Mouse (Mus musculus) midbrain, embryonic 15.5 days (tissue): ENCODE data around the gene Nek8. TPM values are rescaled to one million over a fixed set of nuclear protein-coding genes. Genes with fewer than 3 reads are reported as not detected.
"Not testable (repeated sequence)": the region's sequence is repeated elsewhere in the genome, so short reads cannot be mapped to it uniquely, and the experiment has no call there.

Experiments
- ATAC-seq: fragments of 200-750 bp; cut with Nextera tagmentation; replicated peaks from 2 replicates; pipeline ENCODE4 v1.8.0; 2017; ENCODE audit warnings: moderate TSS enrichment
- H3K27ac ChIP-seq: fragments of 300-500 bp; sonication (generic); 2 replicates; pipeline ENCODE4 v1.5.1; 2015; ENCODE audit warnings: mild to moderate bottlenecking, inconsistent platforms
- H3K27me3 ChIP-seq: fragments of 300-500 bp; sonication (generic); replicated peaks from 2 replicates; pipeline ENCODE4 v1.6.1; 2015; ENCODE audit warnings: inconsistent platforms
- H3K36me3 ChIP-seq: fragments of 300-500 bp; sonication (generic); replicated peaks from 2 replicates; pipeline ENCODE4 v1.6.1; 2015; ENCODE audit warnings: inconsistent platforms
- H3K4me1 ChIP-seq: fragments of 300-500 bp; sonication (generic); 2 replicates; pipeline ENCODE4 v1.6.1; 2015; ENCODE audit warnings: inconsistent platforms
- H3K4me2 ChIP-seq: fragments of 300-500 bp; sonication (generic); 2 replicates; pipeline ENCODE4 v1.6.1; 2015; ENCODE audit warnings: inconsistent platforms, mild to moderate bottlenecking, moderate library complexity
- H3K4me3 ChIP-seq: fragments of 300-500 bp; sonication (generic); 2 replicates; pipeline ENCODE4 v1.5.1; 2015; ENCODE audit warnings: mild to moderate bottlenecking, inconsistent platforms
- H3K9ac ChIP-seq: fragments of 300-500 bp; sonication (generic); 2 replicates; pipeline ENCODE4 v1.6.1; 2015; ENCODE audit warnings: mild to moderate bottlenecking, inconsistent platforms
- H3K9me3 ChIP-seq: fragments of 300-500 bp; sonication (generic); 2 replicates; pipeline ENCODE4 v1.6.1; 2016; ENCODE audit warnings: inconsistent platforms
- whole genome bisulfite sequencing: fragments of 180-500 bp; shearing (Covaris S2); methylation state at CpG from one replicate; pipeline ENCODE4 v1.1.7; 2015; ENCODE audit warnings: mixed read lengths; 5-methylcytosine and 5-hydroxymethylcytosine counted together
- polyA plus RNA-seq: library from polyadenylated mRNA; unstranded; fragments of >200 nt; fragmentation: Nextera tagmentation; extraction: Ambion mirVana; gene quantifications from 2 replicates; pipeline ENCODE4 v1.2.1, GENCODE M21; 2015

Nek8 gene
- polyA plus RNA-seq, 1 experiment from 2014 or later = 6.5 TPM

DNA sequence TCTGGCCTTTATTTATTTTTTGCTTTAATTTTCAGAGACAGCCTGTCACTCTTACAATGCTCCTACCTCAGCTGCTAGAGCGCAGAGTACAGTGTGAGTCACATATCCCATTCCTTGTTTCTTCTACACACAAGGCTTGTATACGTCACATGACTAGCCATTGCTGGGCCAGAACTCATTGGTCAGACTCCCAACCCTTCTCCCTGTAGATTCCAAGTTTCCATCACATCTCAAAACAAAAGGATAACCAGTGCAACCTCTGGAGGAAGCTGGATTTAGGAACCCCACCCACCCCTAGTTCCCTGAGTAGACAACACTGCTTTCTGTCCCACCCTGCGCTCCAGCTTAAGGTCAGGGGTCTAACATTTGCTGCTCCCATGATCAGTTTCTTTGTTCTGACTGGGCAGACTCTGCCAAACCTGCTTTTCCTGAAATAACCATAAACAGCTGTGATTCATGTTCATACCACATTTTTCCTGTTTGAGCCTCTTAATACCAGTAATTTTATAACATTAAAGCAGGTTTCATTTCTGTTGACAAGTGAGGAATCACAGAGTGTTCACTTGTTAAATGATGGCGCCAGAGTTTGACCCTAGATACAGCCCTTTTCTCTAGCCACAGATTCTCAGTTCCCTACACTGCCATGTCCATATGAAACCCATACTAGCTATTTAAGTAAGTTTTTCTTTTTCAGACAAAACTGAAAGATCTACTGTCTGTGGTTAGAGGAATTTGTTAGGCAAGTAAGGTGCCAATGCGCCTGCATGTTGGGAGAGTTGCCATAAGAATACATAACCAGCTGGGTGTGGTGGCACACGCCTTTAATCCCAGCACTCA is 29.6 kb downstream of the Nek8 start:
- no peak overlapping the region for H3K4me3 ChIP-seq
- no peaks in the 10 kb centered on the region for H3K4me1 ChIP-seq
- no peaks in the 10 kb centered on the region for H3K27me3 ChIP-seq
- no peak for ATAC-seq
- no peak overlapping the region for H3K9ac ChIP-seq
- H3K36me3 ChIP-seq = peaks cover 12% of the 10 kb centered on the region; the same call in 1 of the 2 replicates
- H3K27ac ChIP-seq = no peak overlapping the region
- H3K4me2 ChIP-seq = no peak overlapping the region
- H3K9me3 ChIP-seq = no peaks in the 10 kb centered on the region
- WGBS = 95% methylated on average over 6 of the region's 6 CpGs

DNA sequence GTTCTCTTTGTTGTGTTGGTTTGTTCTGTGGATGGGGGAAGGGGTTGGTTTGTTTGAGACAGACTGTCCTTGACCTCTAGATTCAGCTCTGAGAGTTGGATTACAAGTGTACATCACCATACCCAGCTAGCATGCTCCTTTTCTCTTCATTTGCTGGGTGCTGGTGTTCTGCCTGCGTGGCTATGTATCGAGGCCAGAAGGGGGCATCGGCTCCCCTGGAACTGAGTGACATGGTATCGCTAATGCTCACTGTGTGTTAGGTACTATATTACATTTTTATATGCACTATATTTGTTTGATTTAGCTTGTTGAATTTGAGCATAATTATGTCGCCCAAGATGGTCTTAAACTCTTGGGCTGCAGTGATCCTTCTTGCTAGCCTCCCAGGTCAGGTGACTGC is 30.3 kb downstream of the Nek8 start:
- ATAC-seq = no peak
- Histone ChIP-seq H3K27ac (no peak overlapping the region), H3K4me1 (no peaks in the 10 kb centered on the region), H3K9me3 (no peaks in the 10 kb centered on the region), H3K4me2 (no peak overlapping the region), H3K27me3 (no peaks in the 10 kb centered on the region), H3K4me3 (no peak overlapping the region), H3K36me3 (peaks cover 12% of the 10 kb centered on the region; the same call in 1 of the 2 replicates), H3K9ac (no peak overlapping the region)
- 91% methylated on average over 5 of the region's 5 CpGs for WGBS

DNA sequence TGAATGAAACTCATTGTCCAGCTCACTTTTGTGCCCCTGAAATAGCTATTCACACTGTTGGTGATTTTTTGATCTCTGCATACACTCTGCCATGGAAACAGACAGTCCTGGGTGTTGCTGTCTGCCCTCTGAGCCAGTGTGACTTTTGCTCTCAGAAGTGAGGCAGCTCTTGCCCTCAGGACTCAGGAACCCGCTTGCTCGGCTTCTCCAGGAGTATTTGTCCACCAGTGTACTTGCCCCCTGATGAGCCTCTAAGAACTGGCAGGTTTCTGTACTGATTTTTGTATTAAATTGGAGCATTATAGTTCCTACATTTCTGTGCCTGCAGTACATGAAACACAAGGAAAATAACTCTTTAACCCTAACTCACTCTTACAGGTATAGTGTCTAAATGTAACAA is 33.0 kb downstream of the Nek8 start:
- ATAC-seq = no peak
- Histone ChIP-seq H3K4me3 (no peak overlapping the region), H3K27ac (no peak overlapping the region), H3K4me2 (no peak overlapping the region), H3K9ac (no peak overlapping the region), H3K9me3 (no peaks in the 10 kb centered on the region), H3K36me3 (peaks cover 8% of the 10 kb centered on the region; the same call in 1 of the 2 replicates), H3K4me1 (no peaks in the 10 kb centered on the region), H3K27me3 (no peaks in the 10 kb centered on the region)
- WGBS = 78% methylated on average over 2 of the region's 2 CpGs

DNA sequence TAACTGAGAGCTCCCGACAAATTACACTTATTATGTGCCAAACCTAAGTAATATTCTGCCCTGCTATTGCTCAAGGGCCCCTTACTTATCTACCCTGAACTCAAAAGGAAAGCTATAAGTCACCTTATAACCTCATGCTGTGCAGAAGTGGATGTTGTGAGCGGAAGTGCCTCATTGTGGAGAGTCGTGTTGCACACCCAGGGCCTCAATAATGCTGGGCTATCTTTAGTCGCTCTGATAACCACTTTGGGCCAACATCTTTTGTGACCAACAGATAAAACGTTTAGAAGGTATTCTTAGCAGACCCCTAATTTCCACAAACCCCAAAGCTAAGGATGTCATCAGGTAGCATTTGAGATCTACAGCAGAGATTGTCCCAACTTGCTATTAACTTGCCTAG is 35.8 kb downstream of the Nek8 start:
- Histone ChIP-seq H3K4me3 (no peak overlapping the region), H3K9ac (no peak overlapping the region), H3K4me2 (no peak overlapping the region), H3K36me3 (peaks cover 7% of the 10 kb centered on the region; the same call in 1 of the 2 replicates), H3K4me1 (no peaks in the 10 kb centered on the region), H3K9me3 (no peaks in the 10 kb centered on the region), H3K27ac (no peak overlapping the region), H3K27me3 (no peaks in the 10 kb centered on the region)
- ATAC-seq = no peak
- 87% methylated on average over 5 of the region's 5 CpGs for WGBS

DNA sequence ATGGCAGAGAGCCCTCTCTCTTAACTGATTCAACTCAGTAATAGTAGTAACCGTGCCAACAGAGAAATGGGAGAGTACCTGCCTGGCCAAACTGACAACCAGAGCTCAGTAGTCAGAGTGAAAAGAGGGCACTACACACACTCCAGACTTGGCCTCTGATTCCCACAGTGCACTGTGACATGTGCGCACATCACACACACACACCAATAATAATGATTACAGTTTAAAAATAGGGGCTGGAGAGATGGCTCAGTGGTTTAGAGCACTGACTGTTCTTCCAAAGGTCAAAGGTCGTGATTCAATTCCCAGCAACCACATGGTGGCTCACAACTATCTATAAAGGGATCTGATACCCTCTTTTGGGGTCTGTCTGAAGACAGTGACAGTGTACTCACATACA is 38.5 kb downstream of the Nek8 start:
- H3K27ac ChIP-seq = no peak overlapping the region
- no peak for ATAC-seq
- no peak overlapping the region for H3K9ac ChIP-seq
- WGBS = 90% methylated on average over 3 of the region's 3 CpGs
- no peaks in the 10 kb centered on the region for H3K36me3 ChIP-seq
- H3K9me3 ChIP-seq = no peaks in the 10 kb centered on the region
- no peak overlapping the region for H3K4me2 ChIP-seq
- H3K27me3 ChIP-seq = no peaks in the 10 kb centered on the region
- no peaks in the 10 kb centered on the region for H3K4me1 ChIP-seq
- H3K4me3 ChIP-seq = no peak overlapping the region

DNA sequence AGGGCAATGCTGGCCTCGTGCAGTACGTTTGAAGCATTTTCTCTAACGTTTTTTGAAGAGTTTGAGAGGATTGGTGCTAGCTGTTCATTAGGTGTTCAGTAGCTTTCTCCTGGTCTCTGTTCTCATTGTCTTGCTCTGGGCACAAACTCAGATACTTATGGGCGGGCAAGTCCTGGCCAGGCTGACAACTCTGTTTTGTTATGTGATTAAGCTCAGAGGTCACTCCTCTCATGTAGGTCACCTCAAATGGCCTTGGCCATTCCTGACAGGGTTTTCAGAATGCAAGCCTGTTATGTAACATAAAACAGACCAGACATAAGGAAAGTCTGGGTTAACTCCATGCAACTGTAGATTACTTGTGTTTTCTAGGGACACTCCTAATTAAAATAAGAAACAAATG is 38.9 kb downstream of the Nek8 start:
- no peaks in the 10 kb centered on the region for H3K9me3 ChIP-seq
- H3K36me3 ChIP-seq = no peaks in the 10 kb centered on the region
- H3K9ac ChIP-seq = no peak overlapping the region
- no peaks in the 10 kb centered on the region for H3K4me1 ChIP-seq
- ATAC-seq = no peak
- no peaks in the 10 kb centered on the region for H3K27me3 ChIP-seq
- 74% methylated on average over 4 of the region's 4 CpGs for WGBS
- no peak overlapping the region for H3K4me3 ChIP-seq
- no peak overlapping the region for H3K4me2 ChIP-seq
- no peak overlapping the region for H3K27ac ChIP-seq

DNA sequence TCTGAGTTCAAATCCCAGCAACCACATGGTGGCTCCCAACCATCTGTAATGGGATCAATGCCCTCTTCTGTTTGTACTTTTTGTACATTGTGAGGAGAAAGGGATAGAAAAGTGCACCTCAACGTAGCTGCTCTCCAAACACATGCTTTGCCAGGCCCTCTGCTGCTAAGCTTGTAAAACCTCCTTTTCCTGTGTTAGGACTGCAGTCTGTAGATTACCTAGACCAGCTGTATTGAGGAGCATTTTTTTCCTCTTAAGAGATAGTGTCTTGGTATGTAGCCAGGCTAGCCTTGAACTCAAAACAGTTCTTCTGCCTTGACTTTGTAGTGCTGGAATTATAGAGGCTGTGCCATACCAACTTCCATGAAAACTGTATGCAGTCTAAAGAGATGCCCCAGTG is 40.3 kb downstream of the Nek8 start:
- H3K4me3 ChIP-seq = no peak overlapping the region
- H3K27me3 ChIP-seq = no peaks in the 10 kb centered on the region
- H3K27ac ChIP-seq = no peak overlapping the region
- 92% methylated on average over 1 of the region's 1 CpGs for whole genome bisulfite sequencing
- no peaks in the 10 kb centered on the region for H3K9me3 ChIP-seq
- no peak overlapping the region for H3K4me2 ChIP-seq
- H3K9ac ChIP-seq = no peak overlapping the region
- no peaks in the 10 kb centered on the region for H3K4me1 ChIP-seq
- no peak for ATAC-seq
- no peaks in the 10 kb centered on the region for H3K36me3 ChIP-seq

DNA sequence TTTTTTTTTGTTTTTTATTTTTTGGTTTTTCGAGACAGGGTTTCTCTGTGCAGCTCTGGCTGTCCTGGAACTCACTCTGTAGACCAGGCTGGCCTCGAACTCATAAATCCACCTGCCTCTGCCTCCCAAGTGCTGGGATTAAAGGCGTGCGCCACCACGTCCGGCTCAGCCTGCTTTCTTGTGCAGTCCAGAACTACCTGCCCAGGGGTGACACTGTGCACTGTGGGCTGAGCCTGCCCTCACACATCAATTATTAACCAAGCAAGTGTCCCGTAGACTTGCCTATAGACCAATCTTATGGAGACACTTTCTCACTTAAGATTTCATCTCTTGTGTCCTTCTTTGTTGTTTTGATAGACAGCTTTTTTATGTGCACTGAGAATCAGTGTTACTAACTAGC is 41.2 kb downstream of the Nek8 start:
- not testable (repeated sequence) for H3K9me3 ChIP-seq, H3K36me3 ChIP-seq, H3K27me3 ChIP-seq, H3K4me3 ChIP-seq, H3K27ac ChIP-seq, ATAC-seq, H3K4me1 ChIP-seq, H3K9ac ChIP-seq, H3K4me2 ChIP-seq
- WGBS = 92% methylated on average over 7 of the region's 7 CpGs

DNA sequence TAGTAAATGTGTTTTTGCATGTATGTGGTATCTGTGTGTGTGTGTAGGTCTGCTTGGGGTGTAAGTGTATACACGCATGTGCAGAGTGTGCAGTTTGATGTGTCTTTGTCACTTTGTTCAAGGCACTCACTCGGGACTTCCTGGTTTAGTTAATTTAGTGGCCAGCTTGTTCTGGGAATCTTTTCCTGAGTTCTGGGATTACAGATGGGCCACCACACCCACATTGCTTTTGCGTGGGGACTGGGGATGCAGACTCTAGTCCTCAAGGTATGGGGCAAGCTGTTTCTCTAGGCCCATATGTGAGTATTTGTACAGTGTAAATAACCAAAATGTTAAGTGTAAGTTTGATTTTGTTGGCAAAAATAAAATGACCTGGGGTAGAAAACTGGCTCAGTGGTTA is 42.1 kb downstream of the Nek8 start:
- ATAC-seq = no peak
- Histone ChIP-seq H3K36me3 (no peaks in the 10 kb centered on the region), H3K4me3 (no peak overlapping the region), H3K27ac (no peak overlapping the region), H3K9me3 (no peaks in the 10 kb centered on the region), H3K9ac (no peak overlapping the region), H3K27me3 (no peaks in the 10 kb centered on the region), H3K4me1 (no peaks in the 10 kb centered on the region), H3K4me2 (no peak overlapping the region)
- WGBS = 91% methylated on average over 3 of the region's 3 CpGs

DNA sequence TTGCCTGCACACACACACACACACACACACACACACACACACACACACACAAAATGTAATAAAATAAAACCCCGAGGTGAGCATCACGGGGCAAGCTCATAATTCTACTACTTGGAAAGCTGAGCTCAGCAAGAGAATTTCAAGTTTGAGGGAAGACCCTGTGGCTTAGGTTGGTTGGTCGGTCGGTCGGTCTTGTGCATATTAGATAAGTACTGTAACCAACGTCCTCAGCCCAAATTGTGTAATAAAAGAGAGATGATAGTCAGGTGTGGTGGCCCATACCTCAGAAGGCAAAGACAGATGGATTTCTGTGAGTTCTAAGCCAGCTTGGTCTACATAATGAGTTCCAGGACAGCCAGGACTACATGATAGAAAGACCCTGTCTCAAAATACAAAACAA is 42.6 kb downstream of the Nek8 start:
- no peaks in the 10 kb centered on the region for H3K36me3 ChIP-seq
- no peaks in the 10 kb centered on the region for H3K9me3 ChIP-seq
- H3K9ac ChIP-seq = no peak overlapping the region
- H3K4me3 ChIP-seq = no peak overlapping the region
- 97% methylated on average over 6 of the region's 6 CpGs for WGBS
- H3K4me1 ChIP-seq = no peaks in the 10 kb centered on the region
- H3K27me3 ChIP-seq = no peaks in the 10 kb centered on the region
- ATAC-seq = no peak
- H3K27ac ChIP-seq = no peak overlapping the region
- no peak overlapping the region for H3K4me2 ChIP-seq

DNA sequence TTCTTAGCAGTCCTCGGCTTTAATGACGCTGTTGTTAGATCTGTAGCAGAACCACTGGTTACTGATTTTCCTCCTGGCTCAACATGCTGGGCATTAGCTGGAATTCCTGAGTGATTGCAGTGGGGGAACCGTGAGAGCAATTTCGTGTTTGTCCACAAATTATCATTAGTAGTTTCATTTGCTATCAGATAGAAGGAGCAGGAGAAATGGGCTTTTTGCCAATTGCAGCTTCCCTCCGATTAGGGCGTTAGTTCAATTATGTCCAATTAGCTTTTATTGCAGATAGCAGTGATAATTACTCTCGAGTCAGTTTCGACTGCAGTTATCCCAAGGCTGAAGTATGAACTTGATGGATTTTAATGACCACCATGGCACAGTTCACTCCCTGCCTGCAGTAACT is 47.0 kb downstream of the Nek8 start:
- H3K9me3 ChIP-seq = no peaks in the 10 kb centered on the region
- ATAC-seq = no peak
- no peaks in the 10 kb centered on the region for H3K27me3 ChIP-seq
- no peak overlapping the region for H3K27ac ChIP-seq
- H3K4me1 ChIP-seq = peaks cover 5% of the 10 kb centered on the region
- 72% methylated on average over 8 of the region's 8 CpGs for WGBS
- H3K9ac ChIP-seq = no peak overlapping the region
- no peaks in the 10 kb centered on the region for H3K36me3 ChIP-seq
- no peak overlapping the region for H3K4me3 ChIP-seq
- no peak overlapping the region for H3K4me2 ChIP-seq

DNA sequence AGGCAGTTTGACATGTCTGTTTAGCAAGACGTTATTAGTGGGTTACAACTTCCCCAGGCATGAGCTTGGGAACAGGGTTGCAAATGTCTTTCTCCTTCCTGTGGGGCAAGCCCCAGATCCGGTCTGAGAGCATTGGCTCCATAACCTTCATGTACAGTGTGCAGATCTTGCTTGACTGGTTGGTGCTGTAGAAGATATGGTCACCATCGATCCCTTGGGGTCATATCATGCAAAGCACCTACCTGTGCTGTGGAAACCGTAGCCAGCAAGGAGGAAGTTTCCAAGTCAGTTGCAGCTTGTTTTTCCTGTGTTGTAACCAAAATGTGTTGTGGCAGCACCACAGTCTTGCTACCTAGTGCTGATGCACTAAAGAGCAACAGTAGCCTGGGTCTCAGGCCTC is 49.7 kb downstream of the Nek8 start:
- H3K36me3 ChIP-seq = no peaks in the 10 kb centered on the region
- no peaks in the 10 kb centered on the region for H3K27me3 ChIP-seq
- ATAC-seq = no peak
- peaks cover 5% of the 10 kb centered on the region for H3K4me1 ChIP-seq
- H3K9ac ChIP-seq = no peak overlapping the region
- H3K27ac ChIP-seq = no peak overlapping the region
- no peaks in the 10 kb centered on the region for H3K9me3 ChIP-seq
- WGBS = 89% methylated on average over 4 of the region's 4 CpGs
- no peak overlapping the region for H3K4me3 ChIP-seq
- no peak overlapping the region for H3K4me2 ChIP-seq

DNA sequence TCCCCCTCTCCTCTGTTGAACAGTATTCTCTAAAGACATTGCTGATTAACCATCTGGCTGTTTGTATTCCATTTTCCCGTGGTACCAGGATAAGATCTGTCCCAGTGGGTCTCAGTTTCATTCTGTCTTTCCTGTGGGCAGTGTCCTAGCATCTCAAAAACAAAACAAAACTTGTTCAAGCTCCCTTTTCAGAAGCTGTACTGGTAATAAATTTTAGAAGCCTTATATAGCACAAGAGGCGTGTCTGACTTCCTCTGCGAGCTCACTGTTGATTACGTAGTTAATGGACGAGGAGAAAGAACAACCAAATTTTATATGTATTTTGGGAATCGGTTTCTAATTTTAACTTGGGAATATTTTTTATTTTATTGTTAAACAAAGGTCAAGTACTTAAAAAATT is 50.8 kb downstream of the Nek8 start:
- no peaks in the 10 kb centered on the region for H3K36me3 ChIP-seq
- WGBS = 74% methylated on average over 6 of the region's 6 CpGs
- no peaks in the 10 kb centered on the region for H3K9me3 ChIP-seq
- no peak overlapping the region for H3K9ac ChIP-seq
- H3K27ac ChIP-seq = no peak overlapping the region
- no peaks in the 10 kb centered on the region for H3K27me3 ChIP-seq
- H3K4me1 ChIP-seq = peaks cover 15% of the 10 kb centered on the region
- ATAC-seq = no peak
- no peak overlapping the region for H3K4me2 ChIP-seq
- H3K4me3 ChIP-seq = no peak overlapping the region
